Mouse (Mus musculus): ENCODE data around the gene Ddx17. TPM values are rescaled to one million over a fixed set of nuclear protein-coding genes. Genes with fewer than 3 reads are reported as not detected.

Ddx17 gene
- polyA plus RNA-seq, 1 experiment from 2014 or later: 18.7 TPM

GRCm38 (mm10) chr15:79516171-79517096 lies 30.1 kb downstream of the Ddx17 start, which contains the start of gene Kdelr3:
Kdelr3 (plus strand) TSS chr15:79516411.
- no peaks in the 10 kb centered on the region for H3K36me3 ChIP-seq (ENCODE audit: control insufficient read depth, insufficient read depth)
- ATAC-seq: peak; percentile 80
- H3K4me3 ChIP-seq (ENCODE audit: low read depth, low read length): peak within 1 kb of the TSS; percentile 62
- peak within 1 kb of the TSS; percentile 46 for H3K27ac ChIP-seq (ENCODE audit: low read depth, low read length)
- H3K9ac ChIP-seq (ENCODE audit: low read depth, low read length): peak within 1 kb of the TSS; percentile 74
- H3K27me3 ChIP-seq (replicated peaks; ENCODE audit: control insufficient read depth, insufficient read depth, low read length): peaks cover 42% of the 10 kb centered on the region
- peaks cover 3% of the 10 kb centered on the region; the same call in 1 of the 2 replicates for H3K4me1 ChIP-seq (replicated peaks; ENCODE audit: control insufficient read depth, insufficient read depth, low read length)
- 1% methylated on average over 71 of the region's 71 CpGs for WGBS
- peak; percentile 39 for TF ChIP-seq CTCF (IDR thresholded peaks at IDR 0.05; ENCODE audit: low read depth)
- no peaks in the 10 kb centered on the region for H3K9me3 ChIP-seq (ENCODE audit: control insufficient read depth)
- peak within 1 kb of the TSS; percentile 86 for H3K4me2 ChIP-seq (replicated peaks; ENCODE audit: low read depth)

- Histone ChIP-seq H3K4me3 (ENCODE audit: low read depth, low read length) (no peak overlapping the region), H3K36me3 (ENCODE audit: control insufficient read depth, insufficient read depth) (no peaks in the 10 kb centered on the region), H3K27ac (ENCODE audit: low read depth, low read length) (no peak overlapping the region), H3K4me1 (replicated peaks; ENCODE audit: control insufficient read depth, insufficient read depth, low read length) (peaks cover 3% of the 10 kb centered on the region; the same call in 1 of the 2 replicates), H3K9ac (ENCODE audit: low read depth, low read length) (no peak overlapping the region), H3K9me3 (ENCODE audit: control insufficient read depth) (no peaks in the 10 kb centered on the region), H3K4me2 (replicated peaks; ENCODE audit: low read depth) (no peak overlapping the region), H3K27me3 (replicated peaks; ENCODE audit: control insufficient read depth, insufficient read depth, low read length) (peaks cover 60% of the 10 kb centered on the region)
- no peak for ATAC-seq
- WGBS: 14% methylated on average over 9 of the region's 9 CpGs
- TF ChIP-seq CTCF (IDR thresholded peaks at IDR 0.05; ENCODE audit: low read depth): no peak
These were observed 32.6 kb downstream of the Ddx17 start for GRCm38 (mm10) chr15:79513940-79514339.

GRCm38 (mm10) chr15:79511553-79512320 lies 34.8 kb downstream of the Ddx17 start:
- H3K27ac ChIP-seq (ENCODE audit: low read depth, low read length): no peak overlapping the region
- peaks cover 72% of the 10 kb centered on the region for H3K27me3 ChIP-seq (replicated peaks; ENCODE audit: control insufficient read depth, insufficient read depth, low read length)
- TF ChIP-seq CTCF (IDR thresholded peaks at IDR 0.05; ENCODE audit: low read depth): no peak
- no peaks in the 10 kb centered on the region for H3K9me3 ChIP-seq (ENCODE audit: control insufficient read depth)
- H3K4me1 ChIP-seq (replicated peaks; ENCODE audit: control insufficient read depth, insufficient read depth, low read length): no peaks in the 10 kb centered on the region; the same call in 1 of the 2 replicates
- no peaks in the 10 kb centered on the region for H3K36me3 ChIP-seq (ENCODE audit: control insufficient read depth, insufficient read depth)
- 5% methylated on average over 61 of the region's 61 CpGs for WGBS
- ATAC-seq: peak; percentile 56; the same call in 1 of the 2 replicates
- H3K4me2 ChIP-seq (replicated peaks; ENCODE audit: low read depth): peak overlapping the region; percentile 74
- no peak overlapping the region for H3K9ac ChIP-seq (ENCODE audit: low read depth, low read length)
- H3K4me3 ChIP-seq (ENCODE audit: low read depth, low read length): peak overlapping the region; percentile 31

GRCm38 (mm10) chr15:79510425-79510824 lies 36.1 kb downstream of the Ddx17 start:
- Histone ChIP-seq H3K36me3 (ENCODE audit: control insufficient read depth, insufficient read depth) (no peaks in the 10 kb centered on the region), H3K4me2 (replicated peaks; ENCODE audit: low read depth) (no peak overlapping the region), H3K27ac (ENCODE audit: low read depth, low read length) (no peak overlapping the region), H3K4me1 (replicated peaks; ENCODE audit: control insufficient read depth, insufficient read depth, low read length) (no peaks in the 10 kb centered on the region), H3K4me3 (ENCODE audit: low read depth, low read length) (no peak overlapping the region), H3K9me3 (ENCODE audit: control insufficient read depth) (no peaks in the 10 kb centered on the region), H3K9ac (ENCODE audit: low read depth, low read length) (no peak overlapping the region), H3K27me3 (replicated peaks; ENCODE audit: control insufficient read depth, insufficient read depth, low read length) (peaks cover 82% of the 10 kb centered on the region)
- ATAC-seq: no peak
- no peak for TF ChIP-seq CTCF (IDR thresholded peaks at IDR 0.05; ENCODE audit: low read depth)
- 77% methylated on average over 7 of the region's 7 CpGs for WGBS

GRCm38 (mm10) chr15:79509998-79510397 lies 36.5 kb downstream of the Ddx17 start:
- no peak overlapping the region for H3K4me3 ChIP-seq (ENCODE audit: low read depth, low read length)
- no peak overlapping the region for H3K4me2 ChIP-seq (replicated peaks; ENCODE audit: low read depth)
- no peak overlapping the region for H3K9ac ChIP-seq (ENCODE audit: low read depth, low read length)
- no peak for ATAC-seq
- H3K27ac ChIP-seq (ENCODE audit: low read depth, low read length): no peak overlapping the region
- WGBS: 38% methylated on average over 6 of the region's 6 CpGs
- H3K9me3 ChIP-seq (ENCODE audit: control insufficient read depth): no peaks in the 10 kb centered on the region
- peaks cover 82% of the 10 kb centered on the region for H3K27me3 ChIP-seq (replicated peaks; ENCODE audit: control insufficient read depth, insufficient read depth, low read length)
- H3K4me1 ChIP-seq (replicated peaks; ENCODE audit: control insufficient read depth, insufficient read depth, low read length): no peaks in the 10 kb centered on the region
- no peak for TF ChIP-seq CTCF (IDR thresholded peaks at IDR 0.05; ENCODE audit: low read depth)
- no peaks in the 10 kb centered on the region for H3K36me3 ChIP-seq (ENCODE audit: control insufficient read depth, insufficient read depth)
